Mouse (Mus musculus): ENCODE data around the gene Scamp5.

DNA sequence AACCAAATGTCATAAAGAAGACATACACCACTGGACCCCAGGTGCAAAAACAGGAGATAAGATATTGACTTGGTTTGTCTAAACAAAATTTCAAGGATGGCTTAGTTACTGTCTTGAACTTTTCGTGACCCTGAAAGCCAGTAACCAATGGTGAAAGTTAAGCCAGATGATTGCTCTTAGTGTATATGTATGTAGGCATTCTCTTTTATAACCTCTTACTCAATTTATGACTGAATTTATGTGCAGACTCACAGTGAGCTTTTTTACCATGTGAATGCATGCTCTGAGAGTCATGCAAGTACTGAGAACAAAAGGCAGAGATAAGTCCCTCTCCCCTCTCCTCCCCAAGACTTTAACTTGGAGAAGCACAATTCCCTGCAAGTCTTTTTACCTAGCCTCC, 75.0 kb downstream of the Scamp5 start:
- TF ChIP-seq FLI1 (IDR thresholded peaks at IDR 0.05; ENCODE audit: low read length) = no peak
- no peak for TF ChIP-seq GATA1 (IDR thresholded peaks at IDR 0.05; ENCODE audit: borderline replicate concordance, low read length)
